Mouse (Mus musculus) cerebellum, adult 11-12 months (tissue): Measurements from ENCODE around the gene Daxx.
"Not testable (repeated sequence)": the region's sequence is repeated elsewhere in the genome, so short reads cannot be mapped to it uniquely, and the experiment has no call there.

Experiments used
- DNase-seq: peaks from one replicate; pipeline ENCODE4 v3.0.0; 2022

Gene Daxx

DNA sequence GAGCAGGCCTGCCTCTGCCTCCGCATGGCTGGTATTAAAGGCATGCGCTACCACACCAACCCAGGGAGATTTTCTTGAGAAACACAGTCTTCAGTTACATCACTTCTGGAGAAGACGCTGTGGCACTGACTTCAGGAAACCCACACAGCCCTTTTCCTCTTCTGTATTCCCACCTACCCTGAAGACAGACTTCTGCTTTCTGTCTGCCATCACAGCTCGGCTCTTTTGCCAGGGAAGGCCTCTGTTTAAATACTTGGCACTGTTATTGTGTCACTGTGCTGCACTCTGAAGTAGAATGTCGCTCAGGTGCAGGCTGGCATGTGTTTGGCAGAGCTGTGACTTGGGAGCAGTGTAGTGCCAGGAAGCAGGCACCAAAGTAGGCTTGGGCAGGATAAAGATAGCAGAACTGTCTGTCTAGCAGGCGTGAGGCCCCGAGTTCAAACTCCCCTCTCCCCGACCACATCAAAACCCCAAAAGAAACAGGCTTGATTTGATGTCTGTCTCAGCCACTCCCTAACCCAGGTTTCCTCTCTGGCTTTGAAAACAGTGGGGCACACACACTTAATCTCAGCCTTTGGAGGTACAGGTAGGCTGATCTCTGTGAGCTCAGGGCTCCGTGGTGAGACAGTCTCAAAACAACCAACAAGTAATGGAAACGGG, 38.3 kb downstream of the Daxx start:
- no peak for DNase-seq

DNA sequence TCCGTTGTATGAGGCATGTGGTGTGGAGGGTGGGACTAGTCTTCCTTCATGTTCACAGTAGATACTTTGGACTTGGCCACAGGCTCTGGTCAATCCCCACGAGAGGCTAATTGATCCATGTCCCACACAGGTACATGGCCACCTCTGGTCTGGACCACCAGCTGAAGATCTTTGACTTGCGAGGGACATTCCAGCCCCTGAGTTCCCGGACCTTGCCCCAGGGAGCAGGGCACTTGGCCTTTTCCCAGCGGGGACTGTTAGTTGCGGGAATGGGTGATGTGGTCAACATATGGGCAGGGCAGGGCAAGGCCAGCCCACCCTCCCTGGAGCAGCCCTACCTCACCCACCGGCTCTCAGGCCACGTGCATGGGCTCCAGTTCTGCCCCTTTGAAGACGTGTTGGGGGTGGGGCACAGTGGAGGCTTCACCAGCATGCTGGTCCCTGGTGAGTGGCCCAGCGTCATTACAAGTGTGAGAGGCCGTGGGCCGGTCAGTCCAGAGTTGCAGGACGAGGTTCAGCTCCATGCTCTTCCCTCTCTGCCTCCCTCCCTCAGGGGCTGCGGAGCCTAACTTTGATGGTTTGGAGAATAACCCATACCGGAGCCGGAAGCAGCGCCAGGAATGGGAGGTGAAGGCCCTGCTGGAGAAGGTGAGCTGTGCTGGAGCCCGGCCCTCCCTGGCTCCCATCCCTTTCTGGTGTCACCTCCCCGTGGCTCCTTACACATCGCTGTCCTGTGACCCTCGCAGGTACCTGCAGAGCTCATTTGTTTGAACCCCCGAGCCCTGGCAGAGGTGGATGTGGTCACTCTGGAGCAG, 39.1 kb downstream of the Daxx start:
- no peak for DNase-seq

GRCm38 (mm10) chr17:33948905-33949537, 39.8 kb downstream of the Daxx start:
- DNase-seq, result peak; percentile 30

GRCm38 (mm10) chr17:33950131-33950625, 41.0 kb downstream of the Daxx start:
- DNase-seq, result no peak

DNA sequence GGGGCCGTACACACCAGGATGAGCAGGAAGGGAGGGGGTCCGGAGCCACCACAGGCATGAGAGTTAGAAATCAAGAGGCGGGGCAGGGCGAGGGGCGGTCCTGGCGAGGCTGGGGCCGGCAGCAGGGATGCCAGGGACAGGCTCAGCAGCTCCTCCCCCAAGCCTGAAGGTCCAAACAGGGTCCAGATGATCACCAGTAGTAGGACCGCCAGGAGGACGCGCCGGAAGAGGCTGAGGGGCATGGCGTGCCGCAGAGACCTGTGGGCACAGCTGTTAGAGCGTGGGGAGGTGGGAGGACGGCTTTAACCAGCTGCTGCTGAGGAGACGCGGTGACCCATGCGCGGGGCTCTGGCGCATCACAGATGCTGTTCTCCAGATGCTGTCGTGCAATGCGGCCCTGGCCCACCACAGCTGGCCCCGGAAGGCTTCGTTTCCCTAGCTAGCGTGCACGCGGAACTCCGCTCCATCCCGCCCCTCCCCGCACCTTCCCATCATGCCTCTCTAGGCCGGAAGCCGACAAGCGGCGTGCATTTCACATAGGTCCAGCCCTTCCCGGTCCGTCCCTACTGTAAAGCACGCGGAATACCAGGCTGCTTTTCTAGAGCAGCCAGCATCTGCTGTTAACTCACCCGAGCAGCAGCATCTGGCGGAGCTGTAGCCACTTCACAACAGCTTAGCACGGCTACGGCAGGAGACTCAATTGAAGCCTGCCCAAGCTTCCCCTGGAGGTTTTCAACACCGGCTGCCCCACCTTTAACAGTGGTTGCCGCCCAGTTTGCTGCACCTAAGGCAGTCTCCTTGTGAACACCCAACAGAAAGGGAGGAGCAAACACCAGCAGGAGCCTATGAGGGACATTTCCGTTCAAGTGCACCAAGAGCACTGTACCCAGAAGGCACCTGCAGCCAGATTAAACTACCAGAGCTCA, 42.1 kb downstream of the Daxx start, which contains the start of gene B3galt4:
B3galt4 (minus strand) TSS at position 468 of the 926 bp plus-strand sequence.
- peak; percentile 73 for DNase-seq

DNA sequence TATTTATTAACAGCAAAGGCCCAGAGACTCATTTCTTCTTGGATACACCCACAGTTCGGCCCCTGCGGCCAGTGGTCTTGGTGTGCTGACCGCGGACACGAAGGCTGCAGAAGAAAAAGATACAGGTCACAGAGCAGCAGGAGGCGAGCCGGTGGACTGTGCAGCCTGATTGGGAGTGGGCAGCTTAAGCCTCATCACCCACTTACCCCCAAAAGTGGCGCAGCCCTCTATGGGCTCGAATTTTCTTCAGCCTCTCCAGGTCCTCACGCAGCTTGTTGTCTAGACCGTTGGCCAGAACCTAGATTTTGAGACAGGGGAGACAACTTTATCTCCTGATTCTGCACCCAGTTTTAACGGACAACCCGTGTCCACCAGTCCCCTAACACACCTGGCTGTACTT, 42.8 kb downstream of the Daxx start:
- not testable (repeated sequence) for DNase-seq

- DNase-seq, result no peak
Measured at GRCm38 (mm10) chr17:33952879-33953278, 43.7 kb downstream of the Daxx start.

DNA sequence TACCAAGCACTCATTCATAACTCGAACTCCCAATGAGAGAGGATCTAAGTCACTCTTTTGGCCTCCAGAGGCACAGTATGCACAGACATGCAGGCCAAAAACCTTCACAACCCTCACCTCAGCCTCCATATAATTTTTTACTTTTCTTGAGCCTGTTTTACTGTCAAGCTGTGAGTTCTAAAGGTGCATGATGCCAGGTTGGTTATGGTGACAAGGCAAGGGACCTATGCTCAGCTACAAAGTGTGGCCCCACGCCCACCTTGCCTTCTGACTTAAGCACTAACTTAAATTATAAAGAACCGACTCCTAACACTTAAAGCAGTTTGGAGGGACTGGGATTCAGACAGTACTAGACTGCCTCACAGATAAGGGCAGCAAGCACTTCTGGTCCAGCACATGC, 44.1 kb downstream of the Daxx start:
- no peak for DNase-seq

DNA sequence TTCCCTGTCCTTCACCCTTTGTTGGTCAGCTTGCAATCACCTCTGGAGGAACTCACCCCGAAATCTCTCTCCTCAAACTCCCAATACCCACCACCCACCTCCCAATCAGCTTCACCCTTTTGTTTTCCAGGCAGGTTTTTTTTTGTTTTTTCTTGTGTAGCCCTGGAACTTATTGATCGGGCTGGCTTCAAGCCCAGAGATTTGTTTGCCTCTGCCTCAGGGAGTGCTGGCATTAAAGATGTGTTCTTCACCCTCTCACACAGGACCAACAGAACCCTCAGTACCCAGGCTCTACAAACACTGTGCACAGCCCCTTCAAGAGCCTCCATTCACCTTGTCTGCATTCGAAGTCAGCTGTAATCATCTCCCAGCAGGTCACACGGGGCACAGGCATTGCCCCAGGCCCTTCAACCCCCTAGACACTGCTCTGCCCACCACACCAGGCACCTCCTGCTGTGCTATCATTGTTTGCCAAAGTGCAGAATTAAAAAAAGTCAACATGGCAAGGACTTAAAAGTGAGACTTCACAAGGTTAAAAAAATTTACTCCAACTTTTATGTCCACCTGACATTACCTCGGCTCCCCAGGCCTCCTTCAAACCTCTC, 44.8 kb downstream of the Daxx start:
- DNase-seq, result no peak

DNA sequence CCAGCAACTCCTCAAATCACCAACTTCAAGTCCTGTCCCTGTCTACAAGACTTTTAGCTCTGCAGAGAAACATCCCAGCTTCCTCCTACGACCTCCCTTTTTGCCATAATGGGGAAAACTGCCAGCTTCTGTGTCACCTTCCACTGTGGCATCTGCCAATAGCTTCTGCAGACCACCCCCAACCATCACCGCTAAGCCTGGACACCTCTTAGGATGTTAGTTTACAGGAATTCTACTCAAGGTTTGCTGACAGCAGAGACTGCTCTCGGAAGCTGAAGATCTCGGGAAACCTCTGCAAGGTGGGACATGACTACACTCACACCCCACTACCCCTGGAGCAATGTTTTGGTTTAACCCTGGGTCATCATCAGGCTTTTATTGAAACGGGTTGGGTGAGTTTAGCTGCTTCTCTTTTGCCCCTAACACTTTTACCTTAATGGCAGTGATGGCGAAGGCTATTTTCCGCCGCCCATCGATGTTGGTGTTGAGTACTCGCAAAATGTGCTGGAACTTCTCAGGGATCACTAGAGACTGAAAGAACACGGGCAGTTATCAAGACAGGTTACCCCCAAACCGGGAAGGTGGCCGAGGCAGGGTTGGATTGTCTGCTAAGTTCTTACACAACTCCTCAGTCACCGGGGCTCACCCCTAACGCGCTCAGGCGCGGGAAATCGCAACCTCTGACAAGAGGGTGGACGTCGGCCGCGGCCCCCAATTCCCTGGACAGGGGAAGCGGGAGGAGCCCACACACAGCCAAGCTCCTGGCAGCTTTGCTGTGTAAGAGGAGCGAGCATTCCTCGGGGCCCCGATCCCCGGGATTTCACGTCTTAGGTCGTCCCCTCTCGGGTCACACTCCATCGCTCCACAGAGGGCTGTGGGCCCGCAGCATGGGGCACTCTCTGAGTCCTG, 45.7 kb downstream of the Daxx start:
- no peak for DNase-seq

DNA sequence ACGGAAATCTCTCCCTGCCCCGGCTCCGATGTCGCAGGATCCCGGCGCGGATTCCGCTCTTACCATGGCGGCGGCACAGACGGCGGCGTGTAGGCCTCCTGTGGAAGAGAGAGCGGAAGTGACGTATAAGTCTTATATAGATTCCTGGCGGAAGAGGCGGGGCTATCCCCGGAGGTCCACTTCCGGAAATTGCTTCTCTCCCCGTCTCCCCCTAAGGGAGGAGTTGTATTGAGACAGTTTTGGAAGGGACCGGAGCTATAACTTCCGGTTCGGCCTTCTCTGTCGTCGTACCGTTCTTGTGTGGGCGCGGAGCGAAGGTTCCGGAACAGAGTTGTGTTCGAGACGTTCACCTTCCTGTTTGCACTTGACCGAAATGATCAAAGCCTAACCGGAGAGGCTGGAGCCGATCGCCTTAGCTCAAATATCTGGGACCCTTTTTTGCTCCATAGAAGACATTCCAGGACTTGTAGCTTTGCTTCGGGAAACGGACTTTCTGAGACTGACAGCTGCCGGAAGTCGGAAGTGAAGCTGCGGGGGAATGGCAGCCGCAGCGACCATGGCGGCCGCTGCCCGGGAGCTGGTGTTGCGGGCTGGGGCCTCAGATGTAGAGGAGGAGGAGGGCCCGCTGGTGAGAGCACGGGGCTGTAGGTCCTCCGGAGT, 46.5 kb downstream of the Daxx start, which contains the start of the genes Vps52 and Rps18:
Vps52 (plus strand) TSS at position 258 of the 660 bp plus-strand sequence.
Rps18 (minus strand) TSS at position 447 of the 660 bp plus-strand sequence.
- peak; percentile 98 for DNase-seq

- DNase-seq, result no peak
Measured at GRCm38 (mm10) chr17:33956336-33956735, 47.1 kb downstream of the Daxx start.

GRCm38 (mm10) chr17:33957493-33957892, 48.3 kb downstream of the Daxx start:
- no peak for DNase-seq

DNA sequence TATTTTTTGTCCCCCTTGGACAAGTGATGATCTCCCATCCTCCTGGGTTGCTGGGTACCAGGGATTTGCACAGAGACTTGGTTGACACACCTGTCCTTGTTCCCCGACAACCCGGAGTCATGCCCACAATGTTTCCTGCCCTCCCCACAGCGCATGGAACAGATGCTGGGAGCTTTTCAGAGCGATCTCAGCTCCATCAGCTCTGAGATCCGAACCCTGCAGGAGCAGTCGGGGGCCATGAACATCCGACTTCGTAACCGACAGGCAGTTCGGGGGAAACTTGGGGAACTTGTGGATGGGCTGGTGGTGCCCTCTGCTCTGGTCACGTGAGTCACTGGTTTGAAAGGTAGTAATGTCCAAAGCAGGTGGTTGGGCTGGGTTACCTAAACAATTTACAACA, 49.2 kb downstream of the Daxx start:
- no peak for DNase-seq

DNA sequence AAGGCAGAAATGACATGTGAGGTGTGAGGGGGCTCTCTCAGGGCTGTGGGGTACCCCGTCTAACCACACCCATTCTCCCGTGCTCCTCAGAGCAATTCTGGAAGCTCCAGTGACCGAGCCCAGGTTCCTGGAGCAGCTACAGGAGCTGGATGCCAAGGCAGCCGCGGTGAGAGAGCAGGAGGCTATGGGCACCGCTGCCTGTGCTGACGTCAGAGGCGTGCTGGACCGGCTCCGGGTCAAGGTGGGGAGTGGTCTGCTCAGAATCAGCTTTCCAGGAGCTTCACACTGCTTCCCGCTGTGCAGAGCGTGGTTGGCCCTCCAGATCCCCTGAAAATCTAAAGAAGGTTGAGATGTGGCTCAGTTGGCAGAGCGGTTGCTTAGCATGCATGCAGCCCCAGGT, 49.9 kb downstream of the Daxx start:
- DNase-seq, result no peak

DNA sequence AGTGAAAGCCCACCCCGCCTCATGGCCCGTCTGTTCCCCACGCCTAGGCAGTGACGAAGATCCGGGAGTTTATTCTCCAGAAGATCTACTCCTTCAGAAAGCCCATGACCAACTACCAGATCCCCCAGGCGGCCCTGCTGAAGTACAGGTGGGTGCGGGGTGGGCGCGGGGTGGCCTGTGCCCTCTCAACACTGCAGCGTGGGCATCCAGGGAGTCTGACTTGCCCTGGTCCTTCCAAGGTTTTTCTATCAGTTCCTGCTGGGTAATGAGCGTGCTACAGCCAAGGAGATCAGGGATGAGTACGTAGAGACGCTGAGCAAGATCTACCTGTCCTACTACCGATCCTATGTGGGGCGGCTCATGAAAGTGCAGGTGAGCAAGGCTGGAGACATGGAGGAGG, 50.7 kb downstream of the Daxx start:
- no peak for DNase-seq

DNA sequence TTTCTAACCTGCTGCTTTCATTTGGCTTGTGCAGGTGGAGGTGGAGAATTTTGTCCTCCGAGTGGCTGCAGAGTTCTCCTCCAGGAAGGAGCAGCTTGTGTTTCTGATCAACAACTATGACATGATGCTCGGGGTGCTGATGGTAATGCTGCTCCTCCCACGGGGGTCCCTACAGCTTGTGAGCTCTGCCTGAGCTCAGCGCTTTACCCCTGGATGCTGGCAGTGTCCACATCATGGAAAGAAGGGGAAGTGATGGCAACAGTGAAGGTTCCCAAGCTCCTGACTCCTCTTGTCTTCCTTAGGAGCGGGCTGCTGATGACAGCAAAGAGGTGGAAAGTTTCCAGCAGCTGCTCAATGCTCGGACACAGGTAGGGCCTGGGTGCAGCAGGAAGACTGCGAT, 53.7 kb downstream of the Daxx start:
- no peak for DNase-seq
